Comparison of ENCODE assay signal across 8 mouse cellular contexts in the genomic region with DNA sequence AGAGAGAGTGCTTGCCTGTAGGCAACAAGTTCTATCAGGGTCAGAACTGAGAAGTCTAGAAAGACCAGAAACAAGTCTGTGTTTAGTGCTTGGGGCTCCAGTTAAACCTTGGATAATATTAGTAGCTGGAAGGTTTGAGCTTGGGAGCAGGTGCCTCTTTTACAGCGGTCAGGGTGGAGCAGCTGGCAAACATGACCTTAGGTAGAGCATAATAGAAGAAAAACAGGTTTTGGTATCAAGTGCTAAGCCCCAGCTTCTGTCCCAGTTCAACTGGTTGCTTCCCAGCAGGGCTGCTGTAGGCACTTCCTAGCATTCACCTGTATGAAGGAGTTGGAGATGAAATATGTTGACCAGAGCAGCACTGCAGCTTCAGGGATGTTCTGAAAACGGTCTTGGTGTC. TPM values are rescaled to one million over a fixed set of nuclear protein-coding genes. Genes with fewer than 3 reads are reported as not detected.
A peak's percentile ranks its signal among the peaks of the same experiment; 100 is the strongest.
DNase-seq lines count a peak whose midpoint lies in the region; ATAC-seq and TF ChIP-seq lines count a peak whose summit lies in the region.

No protein-coding gene starts in this region.

- no peak for DNase-seq in hindbrain, embryonic 14.5 days (ENCODE audit: low spot score)
- no peak for DNase-seq in embryonic facial prominence, embryonic 10.5 days (ENCODE audit: low spot score)
- no peak for DNase-seq in hindbrain, postnatal 0 days (ENCODE audit: low spot score)
- DNase-seq in lung, postnatal 25 days (ENCODE audit: low spot score) = peak; percentile 53
- DNase-seq in left cerebral cortex, postnatal 25 days (ENCODE audit: low spot score in 2 of 2) = no peak
- no peak for DNase-seq in gastrocnemius, adult 8-10 months (ENCODE audit: low spot score in 2 of 2)
- no peak for DNase-seq in embryo, embryonic 10 days (ENCODE audit: low spot score)

- TF ChIP-seq CTCF in hindbrain, postnatal 0 days (IDR thresholded peaks at IDR 0.05; ENCODE audit: low read depth) = no peak

- H3K9me3 ChIP-seq in hindbrain, embryonic 14.5 days (ENCODE audit: control insufficient read depth, low read length) = no peaks in the 10 kb centered on the region
- no peaks in the 10 kb centered on the region for H3K9me3 ChIP-seq in hindbrain, embryonic 12.5 days (replicated peaks)
- H3K9me3 ChIP-seq in embryonic facial prominence, embryonic 10.5 days = no peaks in the 10 kb centered on the region
- H3K9me3 ChIP-seq in hindbrain, postnatal 0 days (ENCODE audit: low read length) = no peaks in the 10 kb centered on the region

- no peaks in the 10 kb centered on the region for H3K36me3 ChIP-seq in hindbrain, embryonic 14.5 days (replicated peaks; ENCODE audit: control insufficient read depth, insufficient read depth)
- no peaks in the 10 kb centered on the region for H3K36me3 ChIP-seq in hindbrain, embryonic 12.5 days
- 0 out of 2 replicates have a peak, but pooled peaks cover 3% of the 10 kb centered on the region for H3K36me3 ChIP-seq in embryonic facial prominence, embryonic 10.5 days (replicated peaks)
- H3K36me3 ChIP-seq in hindbrain, postnatal 0 days (ENCODE audit: insufficient read depth, low read length) = no peaks in the 10 kb centered on the region

- no peak overlapping the region for H3K4me3 ChIP-seq in hindbrain, embryonic 14.5 days (replicated peaks; ENCODE audit: low read length)
- H3K4me3 ChIP-seq in hindbrain, embryonic 12.5 days = no peak overlapping the region
- H3K4me3 ChIP-seq in embryonic facial prominence, embryonic 10.5 days = peak overlapping the region; percentile 91; the same call in 1 of the 2 replicates
- H3K4me3 ChIP-seq in hindbrain, postnatal 0 days (ENCODE audit: low read length) = no peak overlapping the region

- H3K4me2 ChIP-seq in hindbrain, embryonic 14.5 days (replicated peaks) = peak overlapping the region; percentile 97; the same call in 1 of the 2 replicates
- no peak overlapping the region for H3K4me2 ChIP-seq in hindbrain, embryonic 12.5 days (replicated peaks)
- H3K4me2 ChIP-seq in hindbrain, postnatal 0 days (ENCODE audit: low read depth, low read length) = peak overlapping the region; percentile 94

- H3K4me1 ChIP-seq in hindbrain, embryonic 14.5 days (replicated peaks; ENCODE audit: control insufficient read depth, insufficient read depth, low read length) = peaks cover 15% of the 10 kb centered on the region
- peaks cover 11% of the 10 kb centered on the region for H3K4me1 ChIP-seq in hindbrain, embryonic 12.5 days
- peaks cover 22% of the 10 kb centered on the region for H3K4me1 ChIP-seq in embryonic facial prominence, embryonic 10.5 days
- peaks cover 12% of the 10 kb centered on the region for H3K4me1 ChIP-seq in hindbrain, postnatal 0 days (ENCODE audit: insufficient read depth, low read length)

- no peak overlapping the region for H3K9ac ChIP-seq in hindbrain, embryonic 14.5 days
- H3K9ac ChIP-seq in hindbrain, embryonic 12.5 days = no peak overlapping the region
- H3K9ac ChIP-seq in hindbrain, postnatal 0 days (replicated peaks; ENCODE audit: low read length) = no peak overlapping the region

- H3K27me3 ChIP-seq in hindbrain, embryonic 14.5 days (ENCODE audit: control insufficient read depth, insufficient read depth, low read length) = no peaks in the 10 kb centered on the region
- H3K27me3 ChIP-seq in hindbrain, embryonic 12.5 days = no peaks in the 10 kb centered on the region
- 0 out of 2 replicates have a peak, but pooled peaks cover 6% of the 10 kb centered on the region for H3K27me3 ChIP-seq in embryonic facial prominence, embryonic 10.5 days (replicated peaks; ENCODE audit: low read depth, poor library complexity, severe bottlenecking)
- H3K27me3 ChIP-seq in hindbrain, postnatal 0 days (ENCODE audit: insufficient read depth, low read length) = no peaks in the 10 kb centered on the region

- ATAC-seq in hindbrain, embryonic 14.5 days (ENCODE audit: low FRiP score) = no peak
- no peak for ATAC-seq in hindbrain, embryonic 12.5 days (ENCODE audit: low FRiP score)
- no peak for ATAC-seq in hindbrain, postnatal 0 days

- H3K27ac ChIP-seq in hindbrain, embryonic 14.5 days = no peak overlapping the region
- no peak overlapping the region for H3K27ac ChIP-seq in hindbrain, embryonic 12.5 days
- H3K27ac ChIP-seq in embryonic facial prominence, embryonic 10.5 days (replicated peaks) = no peak overlapping the region
- no peak overlapping the region for H3K27ac ChIP-seq in hindbrain, postnatal 0 days

- intact Hi-C loops in left cerebral cortex, postnatal 25 days (cut with DNase I) = no loop called here

- WGBS in hindbrain, embryonic 14.5 days = 55% methylated on average over 2 of the region's 2 CpGs
- 67% methylated on average over 2 of the region's 2 CpGs for WGBS in hindbrain, embryonic 12.5 days
- 56% methylated on average over 2 of the region's 2 CpGs for WGBS in embryonic facial prominence, embryonic 10.5 days
- WGBS in hindbrain, postnatal 0 days = 64% methylated on average over 2 of the region's 2 CpGs

RNA-seq across cellular contexts. Expression of gene Arfgap3, which starts 0.8 kb away (rescaled TPM):
- 38.4 and 43.2 TPM in 2 replicates for polyA plus RNA-seq in hindbrain, embryonic 14.5 days (2014; fragmentation: Nextera tagmentation; extraction: Ambion mirVana)
- polyA plus RNA-seq in hindbrain, embryonic 12.5 days (2016; fragmentation: Nextera tagmentation; extraction: Ambion mirVana) = 44.2 and 51.1 TPM in 2 replicates
- 27.2 and 29.1 TPM in 2 replicates for polyA plus RNA-seq in embryonic facial prominence, embryonic 10.5 days (2016; fragmentation: Nextera tagmentation; extraction: Ambion mirVana)
- 49.6 and 59.3 TPM in 2 replicates for total RNA-seq in hindbrain, postnatal 0 days (2014; rRNA removed)
- polyA plus RNA-seq in hindbrain, postnatal 0 days (2015; fragmentation: Nextera tagmentation; extraction: Ambion mirVana) = 31.0 and 33.4 TPM in 2 replicates
- 10 to 100 TPM; 17.3 to 24.4 TPM for total RNA-seq in left cerebral cortex, postnatal 25 days (2021)
- total RNA-seq in gastrocnemius, adult 8-10 months (2022) = 1 to 10 TPM; 4.4 to 5.2 (median 4.8) TPM
